Mouse (Mus musculus) brain, embryonic 14.5 days (tissue): ENCODE measurements around the gene G0s2.

Source experiments
- CTCF ChIP-seq: fragments of 200-500 bp; IDR thresholded peaks from 2 replicates; pipeline ENCODE4 v1.5.1; 2012; ENCODE audit warnings: inconsistent platforms, mild to moderate bottlenecking, moderate library complexity, borderline replicate concordance; ENCODE audit not compliant: insufficient read depth, insufficient read length; ENCODE audit errors: extremely low read depth
- POLR2A ChIP-seq: fragments of 200-500 bp; IDR thresholded peaks from 2 replicates; pipeline ENCODE4 v1.6.1; 2012; ENCODE audit warnings: mild to moderate bottlenecking, inconsistent platforms, borderline replicate concordance; ENCODE audit not compliant: poor library complexity, insufficient read depth, insufficient read length, severe bottlenecking; ENCODE audit errors: extremely low read depth

GRCm38 (mm10) chr1:193319721-193320120 is 46.7 kb upstream of the G0s2 start:
- TF ChIP-seq CTCF (no peak), POLR2A (no peak)
